Mouse (Mus musculus) heart, embryonic 14.5 days (tissue): Measurements from ENCODE around the gene Tpsab1. TPM values are rescaled to one million over a fixed set of nuclear protein-coding genes. Genes with fewer than 3 reads are reported as not detected.

ENCODE experiments used
- ATAC-seq: fragments of 200-750 bp; cut with Nextera tagmentation; 2 replicates; pipeline ENCODE4 v1.8.0; 2017; ENCODE audit warnings: low read depth, moderate TSS enrichment; ENCODE audit not compliant: insufficient number of reproducible peaks, insufficient read depth, low FRiP score
- H3K27ac ChIP-seq, 2 experiments: fragments of 200-500 bp in 1 of 2; fragments of 300-500 bp in 1 of 2; sonication (generic) in 1 of 2; replicated peaks in 1 of 2; 2 replicates each; pipeline ENCODE4 v1.5.1; 2012 to 2014; ENCODE audit warnings: low read depth in 2 of 2, low read length in 2 of 2, control low read depth in 1 of 2, mild to moderate bottlenecking in 1 of 2, mixed read lengths in 1 of 2; ENCODE audit not compliant: control insufficient read depth in 1 of 2, insufficient read depth in 1 of 2
- H3K27me3 ChIP-seq: fragments of 300-500 bp; sonication (generic); 2 replicates; pipeline ENCODE4 v1.6.1; 2014; ENCODE audit warnings: mild to moderate bottlenecking, low read length, control low read depth; ENCODE audit not compliant: control insufficient read depth, insufficient read depth
- H3K36me3 ChIP-seq: fragments of 300-500 bp; sonication (generic); 2 replicates; pipeline ENCODE4 v1.6.1; 2014; ENCODE audit warnings: mild to moderate bottlenecking, control low read depth, low read length, mixed read lengths; ENCODE audit not compliant: control insufficient read depth, insufficient read depth
- H3K4me1 ChIP-seq, 2 experiments: fragments of 200-500 bp in 1 of 2; fragments of 300-500 bp in 1 of 2; sonication (generic) in 1 of 2; 2 replicates each; pipeline ENCODE4 v1.6.1; 2012 to 2014; ENCODE audit warnings: low read length in 2 of 2, control low read depth in 1 of 2, mixed read lengths in 1 of 2; ENCODE audit not compliant: control insufficient read depth in 2 of 2, insufficient read depth in 2 of 2
- H3K4me2 ChIP-seq: fragments of 300-500 bp; sonication (generic); 2 replicates; pipeline ENCODE4 v1.6.1; 2014; ENCODE audit warnings: mild to moderate bottlenecking, low read length
- H3K4me3 ChIP-seq, 2 experiments: fragments of 200-500 bp in 1 of 2; fragments of 300-500 bp in 1 of 2; sonication (generic) in 1 of 2; 2 replicates each; pipeline ENCODE4 v1.5.1; 2012 to 2014; ENCODE audit warnings: low read length in 2 of 2, mild to moderate bottlenecking in 2 of 2, control low read depth in 1 of 2, low read depth in 1 of 2, moderate library complexity in 1 of 2; ENCODE audit not compliant: control insufficient read depth in 1 of 2, insufficient read depth in 1 of 2
- H3K9ac ChIP-seq: fragments of 300-500 bp; sonication (generic); 2 replicates; pipeline ENCODE4 v1.6.1; 2014; ENCODE audit warnings: mild to moderate bottlenecking, low read length
- H3K9me3 ChIP-seq: fragments of 300-500 bp; sonication (generic); 2 replicates; pipeline ENCODE4 v1.6.1; 2016; ENCODE audit warnings: low read length, control low read depth; ENCODE audit not compliant: control insufficient read depth
- WGBS: fragments of 180-500 bp; shearing (Covaris S2); extraction: QIAGEN DNeasy Blood & Tissue Kit; methylation state at CpG from one replicate; pipeline ENCODE4 v1.1.7; 2014; 5-methylcytosine and 5-hydroxymethylcytosine counted together
- polyA plus RNA-seq: library from polyadenylated mRNA; unstranded; fragments of >200 nt; fragmentation: Nextera tagmentation; extraction: Ambion mirVana; gene quantifications from 2 replicates; pipeline ENCODE4 v1.2.1, GENCODE M21; 2014

Gene Tpsab1
- polyA plus RNA-seq, 1 experiment from 2014 or later = 0.18 TPM

DNA sequence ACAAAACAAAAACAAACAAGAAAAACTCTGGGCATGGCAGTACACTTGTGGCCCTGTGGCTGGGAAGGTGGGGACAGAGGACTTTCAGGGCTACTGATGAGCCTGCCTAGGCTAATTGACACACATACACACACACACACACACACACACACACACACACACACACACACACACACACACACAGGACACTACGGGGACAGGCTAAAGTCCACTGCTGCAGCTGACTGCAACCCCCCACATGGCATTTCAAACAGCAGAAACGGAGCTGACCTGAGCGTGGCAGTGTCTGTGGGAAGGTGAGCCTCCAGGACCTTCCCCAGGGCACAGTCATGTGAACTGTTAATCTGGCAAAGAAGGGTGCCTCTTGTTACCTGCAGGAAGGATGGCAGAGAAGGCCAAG lies 3.9 kb downstream of the Tpsab1 start:
- no peaks in the 10 kb centered on the region for H3K36me3 ChIP-seq
- WGBS = 70% methylated on average over 3 of the region's 3 CpGs
- H3K4me2 ChIP-seq = no peak overlapping the region
- no peak for ATAC-seq
- no peaks in the 10 kb centered on the region; the same call in 1 of the 2 replicates for H3K27me3 ChIP-seq
- H3K4me1 ChIP-seq = no peaks in the 10 kb centered on the region
- H3K4me3 ChIP-seq = no peak overlapping the region
- H3K9me3 ChIP-seq = no peaks in the 10 kb centered on the region; the same call in 1 of the 2 replicates
- no peak overlapping the region for H3K27ac ChIP-seq
- no peak overlapping the region for H3K9ac ChIP-seq

DNA sequence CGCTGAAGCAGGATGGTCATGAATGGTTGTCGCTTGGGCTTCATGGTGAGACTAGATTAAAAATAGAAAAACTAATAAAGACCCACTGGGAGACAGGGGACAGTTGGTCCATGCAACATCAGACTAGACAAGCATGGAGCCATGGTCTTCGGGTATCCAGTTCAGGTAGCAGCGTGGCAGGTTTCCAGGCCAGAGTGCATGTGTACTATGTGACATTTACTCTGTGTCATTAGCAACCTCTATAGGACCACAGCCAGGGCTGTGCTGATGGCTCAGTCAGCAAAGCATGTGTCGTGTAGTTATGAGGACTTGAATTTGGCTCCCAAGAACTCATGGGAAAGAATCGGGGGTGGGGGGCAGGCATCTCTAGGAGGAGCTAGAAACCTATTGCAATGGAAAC lies 5.4 kb downstream of the Tpsab1 start:
- H3K27ac ChIP-seq = no peak overlapping the region
- H3K27me3 ChIP-seq = no peaks in the 10 kb centered on the region; the same call in 1 of the 2 replicates
- no peaks in the 10 kb centered on the region for H3K4me1 ChIP-seq
- no peaks in the 10 kb centered on the region for H3K36me3 ChIP-seq
- ATAC-seq = no peak
- H3K9ac ChIP-seq = no peak overlapping the region
- H3K9me3 ChIP-seq = no peaks in the 10 kb centered on the region; the same call in 1 of the 2 replicates
- no peak overlapping the region for H3K4me3 ChIP-seq
- 77% methylated on average over 6 of the region's 6 CpGs for WGBS
- H3K4me2 ChIP-seq = no peak overlapping the region

DNA sequence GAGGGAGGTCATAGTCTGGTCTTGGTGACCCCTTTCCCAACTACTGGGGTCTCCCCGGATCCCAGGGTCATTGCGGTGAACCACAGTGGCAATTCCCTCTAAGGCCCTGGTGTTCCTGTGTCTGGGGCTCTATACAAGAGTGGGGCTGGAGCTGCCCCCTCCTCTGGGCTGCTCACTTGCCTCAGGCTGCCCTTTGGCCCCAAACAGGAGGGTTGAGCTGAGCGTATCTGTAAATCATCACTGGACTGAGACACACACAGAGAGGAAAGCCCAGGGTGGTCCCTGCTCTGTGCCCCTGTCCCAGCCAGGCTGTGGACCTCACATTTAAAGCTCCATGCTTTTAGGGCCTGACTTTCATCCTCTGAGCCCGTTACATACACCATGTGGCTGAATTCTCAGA lies 7.1 kb downstream of the Tpsab1 start:
- no peak overlapping the region for H3K4me3 ChIP-seq
- H3K27me3 ChIP-seq = peaks cover 6% of the 10 kb centered on the region
- no peak for ATAC-seq
- no peaks in the 10 kb centered on the region for H3K4me1 ChIP-seq
- WGBS = 87% methylated on average over 4 of the region's 4 CpGs
- no peak overlapping the region for H3K27ac ChIP-seq
- no peaks in the 10 kb centered on the region; the same call in 1 of the 2 replicates for H3K9me3 ChIP-seq
- H3K4me2 ChIP-seq = no peak overlapping the region
- H3K36me3 ChIP-seq = no peaks in the 10 kb centered on the region
- H3K9ac ChIP-seq = no peak overlapping the region

DNA sequence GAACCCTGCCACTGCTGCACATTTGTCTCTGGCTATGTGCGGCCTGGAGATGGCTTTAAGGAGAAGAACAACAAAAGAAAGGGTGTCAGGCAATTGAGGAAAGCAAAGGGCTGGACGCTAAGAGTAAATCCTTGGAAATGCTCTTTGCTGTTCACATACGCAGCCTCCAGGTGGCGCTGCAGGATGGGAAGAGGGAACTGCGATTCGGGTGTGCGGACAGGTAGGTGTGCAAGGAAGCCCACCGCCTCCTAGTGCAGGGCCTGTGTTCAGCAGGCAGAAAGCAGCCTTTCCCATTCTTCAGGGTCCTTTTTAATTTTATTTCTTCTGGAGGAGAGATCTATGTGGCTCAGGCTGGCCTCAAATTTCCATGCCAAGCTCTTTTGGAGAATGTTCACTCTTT lies 11.4 kb downstream of the Tpsab1 start:
- H3K36me3 ChIP-seq = no peaks in the 10 kb centered on the region
- H3K9ac ChIP-seq = no peak overlapping the region

DNA sequence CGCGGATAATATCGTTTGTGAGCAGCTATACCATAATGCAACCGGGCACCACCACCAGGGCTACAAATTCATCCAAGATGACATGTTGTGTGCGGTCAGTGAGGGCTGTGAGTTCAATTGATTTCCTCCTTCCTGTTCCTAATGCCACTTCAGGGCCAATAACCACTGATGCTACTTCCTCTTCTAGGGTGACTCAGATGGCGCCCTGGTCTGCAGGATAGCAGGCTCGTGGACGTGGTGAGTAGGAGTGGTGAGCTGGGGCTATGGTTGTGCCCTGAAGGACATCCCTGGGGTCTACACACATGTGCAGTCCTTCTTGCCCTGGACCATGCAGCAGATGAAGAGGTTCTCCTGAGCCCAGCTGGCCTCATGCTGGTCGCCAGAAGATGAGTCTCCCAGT lies 13.0 kb downstream of the Tpsab1 start:
- Histone ChIP-seq H3K4me1 (no peaks in the 10 kb centered on the region), H3K4me2 (no peak overlapping the region), H3K9me3 (no peaks in the 10 kb centered on the region), H3K9ac (no peak overlapping the region), H3K27me3 (peaks cover 20% of the 10 kb centered on the region), H3K4me3 (no peak overlapping the region), H3K27ac (no peak overlapping the region), H3K36me3 (no peaks in the 10 kb centered on the region)
- 63% methylated on average over 9 of the region's 9 CpGs for WGBS
- ATAC-seq = no peak

More for the DNA sequence above, 11.4 kb downstream of the Tpsab1 start:
- Histone ChIP-seq H3K4me1 (no peaks in the 10 kb centered on the region), H3K9me3 (no peaks in the 10 kb centered on the region; the same call in 1 of the 2 replicates), H3K27ac (no peak overlapping the region), H3K4me3 (no peak overlapping the region), H3K27me3 (peaks cover 17% of the 10 kb centered on the region), H3K4me2 (no peak overlapping the region)
- no peak for ATAC-seq
- under 1% methylated on average over 8 of the region's 8 CpGs for WGBS

DNA sequence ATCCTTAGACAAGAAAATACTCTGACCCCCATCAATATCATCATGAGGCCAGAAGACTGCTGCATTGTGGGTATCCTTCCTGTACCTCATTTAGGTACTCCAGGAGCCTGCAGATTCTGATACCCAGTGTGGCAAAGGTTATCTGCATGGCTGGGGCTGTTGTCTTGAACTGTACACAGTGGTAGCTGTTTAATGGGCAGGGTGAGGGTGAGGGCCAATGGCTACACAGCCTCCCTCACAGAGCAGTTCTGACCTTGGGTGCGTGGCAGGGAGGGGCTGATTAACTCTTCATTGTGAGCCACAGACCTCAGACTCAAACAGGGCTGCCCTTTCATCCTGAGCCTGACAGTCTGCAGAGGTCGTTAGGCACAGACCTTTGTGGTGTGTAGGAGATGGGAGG lies 22.4 kb downstream of the Tpsab1 start:
- Histone ChIP-seq H3K9me3 (no peaks in the 10 kb centered on the region), H3K27me3 (no peaks in the 10 kb centered on the region), H3K36me3 (no peaks in the 10 kb centered on the region), H3K4me1 (no peaks in the 10 kb centered on the region), H3K4me3 (no peak overlapping the region), H3K27ac (no peak overlapping the region), H3K4me2 (no peak overlapping the region), H3K9ac (no peak overlapping the region)
- WGBS = 18% methylated on average over 2 of the region's 2 CpGs
- ATAC-seq = no peak

DNA sequence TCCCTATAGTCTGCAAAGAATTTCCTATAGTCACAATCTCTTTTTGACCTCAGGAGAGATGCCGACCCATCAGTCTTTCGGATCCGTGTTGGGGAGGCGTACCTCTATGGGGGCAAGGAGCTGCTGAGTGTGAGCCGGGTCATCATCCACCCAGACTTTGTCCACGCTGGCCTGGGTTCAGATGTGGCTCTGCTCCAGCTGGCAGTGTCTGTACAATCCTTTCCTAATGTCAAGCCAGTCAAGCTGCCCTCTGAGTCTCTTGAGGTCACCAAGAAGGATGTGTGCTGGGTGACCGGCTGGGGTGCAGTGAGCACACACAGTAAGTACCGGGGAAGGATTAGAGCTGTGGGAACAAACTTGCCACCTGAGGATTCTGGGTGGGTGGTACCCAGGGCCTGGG lies 24.5 kb downstream of the Tpsab1 start:
- Histone ChIP-seq H3K27me3 (no peaks in the 10 kb centered on the region), H3K9me3 (no peaks in the 10 kb centered on the region), H3K36me3 (no peaks in the 10 kb centered on the region), H3K9ac (no peak overlapping the region), H3K4me3 (no peak overlapping the region), H3K4me2 (no peak overlapping the region), H3K27ac (no peak overlapping the region), H3K4me1 (no peaks in the 10 kb centered on the region)
- WGBS = 80% methylated on average over 8 of the region's 8 CpGs
- ATAC-seq = no peak

DNA sequence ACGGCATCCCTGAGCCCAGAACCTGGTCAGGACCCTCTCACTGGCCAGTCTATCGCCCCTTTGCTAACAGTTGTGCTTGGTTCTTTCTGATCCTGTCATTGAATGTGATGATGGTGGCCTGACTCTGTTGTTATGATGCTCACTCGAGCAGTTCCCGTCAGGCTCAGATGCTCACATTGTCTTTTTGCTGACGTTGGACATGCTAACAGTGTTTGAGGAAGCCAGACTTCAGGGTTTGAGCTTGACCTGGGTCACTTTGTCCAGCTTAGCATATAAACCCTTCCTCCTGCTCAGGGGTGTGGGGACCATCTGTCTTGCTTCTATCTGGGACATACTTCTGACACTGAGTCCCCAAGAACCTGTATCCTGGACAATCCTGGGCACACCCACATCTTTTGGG lies 27.0 kb downstream of the Tpsab1 start, which contains the start of gene Prss29:
Gene Prss29, plus strand, starts transcription at position 301 of the 400 bp plus-strand sequence.
- H3K9me3 ChIP-seq = no peaks in the 10 kb centered on the region
- no peaks in the 10 kb centered on the region for H3K4me1 ChIP-seq
- no peak within 1 kb of the TSS for H3K4me2 ChIP-seq
- no peak within 1 kb of the TSS for H3K27ac ChIP-seq
- H3K27me3 ChIP-seq = no peaks in the 10 kb centered on the region
- H3K4me3 ChIP-seq = no peak within 1 kb of the TSS
- no peak for ATAC-seq
- no peaks in the 10 kb centered on the region for H3K36me3 ChIP-seq
- WGBS = 60% methylated on average over 5 of the region's 5 CpGs
- H3K9ac ChIP-seq = no peak within 1 kb of the TSS
